Mouse (Mus musculus): ENCODE measurements around the gene Mllt3. TPM values are rescaled to one million over a fixed set of nuclear protein-coding genes. Genes with fewer than 3 reads are reported as not detected.

Mllt3 gene
- polyA plus RNA-seq, 1 experiment from 2014 or later, result 30.8 TPM

- peak; percentile 55; the same call in 1 of the 2 replicates for ATAC-seq (replicated peaks; ENCODE audit: insufficient number of reproducible peaks, insufficient read depth, low FRiP score, low read depth)
- H3K27ac ChIP-seq, result no peak overlapping the region
- 18% methylated on average over 3 of the region's 3 CpGs for whole genome bisulfite sequencing
Observed at GRCm38 (mm10) chr4:87736779-87737178, 296.4 kb downstream of the Mllt3 start.

DNA sequence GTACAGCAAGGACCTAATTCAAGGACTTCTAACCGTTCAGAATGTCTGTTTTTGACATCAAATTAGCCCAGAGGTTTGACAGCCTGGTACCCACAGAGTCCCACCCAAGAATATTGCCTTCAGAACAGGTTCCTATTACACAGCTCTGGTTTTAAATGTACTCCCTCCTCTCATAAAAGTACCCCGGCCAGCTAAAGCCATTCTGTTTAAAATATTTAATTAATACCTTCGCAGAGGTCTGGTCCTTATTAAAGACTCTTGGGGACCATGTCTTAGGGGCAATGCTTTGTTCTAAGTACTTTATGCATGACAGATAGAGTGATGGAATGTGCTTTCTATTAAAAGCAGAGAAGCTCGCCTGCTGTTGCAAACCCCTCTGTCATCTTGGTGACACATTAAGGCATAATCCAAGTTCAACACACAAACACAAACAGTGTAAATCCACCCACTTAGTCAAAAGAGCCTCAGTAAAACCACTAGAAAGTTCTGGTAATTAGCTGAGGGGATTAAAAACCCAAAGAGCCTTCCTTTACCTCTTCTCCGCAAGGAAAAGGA, 302.0 kb downstream of the Mllt3 start:
- H3K4me1 ChIP-seq (replicated peaks), result 0 out of 2 replicates have a peak, but pooled peaks cover 3% of the 10 kb centered on the region
- H3K27me3 ChIP-seq, result no peaks in the 10 kb centered on the region
- no peak overlapping the region for H3K4me3 ChIP-seq
- H3K4me2 ChIP-seq, result no peak overlapping the region
- no peak for ATAC-seq (replicated peaks; ENCODE audit: insufficient number of reproducible peaks, insufficient read depth, low FRiP score, low read depth)
- WGBS, result 65% methylated on average over 5 of the region's 5 CpGs
- H3K9me3 ChIP-seq (replicated peaks), result no peaks in the 10 kb centered on the region
- H3K27ac ChIP-seq, result no peak overlapping the region
- no peaks in the 10 kb centered on the region for H3K36me3 ChIP-seq
- H3K9ac ChIP-seq, result no peak overlapping the region

More at GRCm38 (mm10) chr4:87736779-87737178, 296.4 kb downstream of the Mllt3 start:
- no peak overlapping the region for H3K4me2 ChIP-seq
- no peaks in the 10 kb centered on the region for H3K36me3 ChIP-seq
- no peak overlapping the region for H3K4me3 ChIP-seq
- H3K4me1 ChIP-seq (replicated peaks), result peaks cover 5% of the 10 kb centered on the region
- no peak overlapping the region for H3K9ac ChIP-seq
- no peaks in the 10 kb centered on the region for H3K9me3 ChIP-seq (replicated peaks)
- no peaks in the 10 kb centered on the region for H3K27me3 ChIP-seq

DNA sequence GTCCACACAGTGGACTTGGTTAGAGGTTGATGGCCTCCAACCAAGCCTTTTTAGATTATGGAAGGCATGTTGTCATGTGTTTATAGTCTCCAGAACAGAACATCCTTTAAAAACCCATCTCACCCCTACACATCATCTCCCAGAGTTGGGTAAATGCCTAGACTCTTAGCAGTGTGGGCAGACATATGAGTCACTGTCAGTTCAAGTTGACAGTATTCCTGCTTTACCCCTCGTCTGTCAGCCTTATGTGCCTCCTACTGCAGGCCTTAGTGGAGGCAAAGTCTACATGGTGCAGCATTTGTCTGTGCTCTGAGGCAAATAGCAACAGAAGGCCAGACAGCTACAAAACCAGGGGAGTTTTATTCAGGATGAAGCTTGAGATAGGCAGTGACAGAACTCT, 304.6 kb downstream of the Mllt3 start:
- H3K4me1 ChIP-seq (replicated peaks), result 0 out of 2 replicates have a peak, but pooled peaks cover 3% of the 10 kb centered on the region
- WGBS, result 58% methylated on average over 1 of the region's 1 CpGs
- H3K9ac ChIP-seq, result no peak overlapping the region
- no peak overlapping the region for H3K4me2 ChIP-seq
- H3K9me3 ChIP-seq (replicated peaks), result no peaks in the 10 kb centered on the region
- no peaks in the 10 kb centered on the region for H3K36me3 ChIP-seq
- H3K27ac ChIP-seq, result no peak overlapping the region
- no peaks in the 10 kb centered on the region for H3K27me3 ChIP-seq
- H3K4me3 ChIP-seq, result no peak overlapping the region
- ATAC-seq (replicated peaks; ENCODE audit: insufficient number of reproducible peaks, insufficient read depth, low FRiP score, low read depth), result no peak

DNA sequence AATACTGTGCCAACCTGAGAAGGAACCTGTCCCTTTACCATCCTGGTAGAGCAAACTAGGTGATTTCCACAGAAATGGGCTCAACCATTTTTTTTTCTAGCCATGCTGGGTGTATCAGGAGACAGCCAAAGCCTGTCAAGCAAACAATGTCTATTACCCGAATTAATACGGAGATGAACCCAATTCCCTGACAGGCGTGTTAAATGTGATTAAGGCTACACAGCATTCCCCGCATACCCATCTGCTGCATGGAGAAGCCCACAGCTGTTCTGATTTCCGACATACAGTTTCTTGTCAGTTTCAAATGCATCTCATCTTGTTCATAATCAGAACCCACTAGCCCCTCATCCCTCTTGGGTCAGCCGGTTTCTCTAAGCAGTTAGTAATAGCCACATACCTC, 309.7 kb downstream of the Mllt3 start:
- Histone ChIP-seq H3K27ac (no peak overlapping the region), H3K4me3 (no peak overlapping the region), H3K9ac (no peak overlapping the region), H3K36me3 (no peaks in the 10 kb centered on the region), H3K4me2 (no peak overlapping the region), H3K9me3 (replicated peaks) (no peaks in the 10 kb centered on the region), H3K4me1 (replicated peaks) (0 out of 2 replicates have a peak, but pooled peaks cover 2% of the 10 kb centered on the region), H3K27me3 (no peaks in the 10 kb centered on the region)
- WGBS, result 83% methylated on average over 6 of the region's 6 CpGs
- no peak for ATAC-seq (replicated peaks; ENCODE audit: insufficient number of reproducible peaks, insufficient read depth, low FRiP score, low read depth)

Other genes with a start within 250 kb of the Mllt3 start
- gene Focad, start 61.3 kb upstream of the Mllt3 start, polyA plus RNA-seq (2015; fragmentation: Nextera tagmentation; extraction: Ambion mirVana), result 6.9 and 9.8 TPM in 2 replicates

All from heart, embryonic 15.5 days (tissue).